Mouse (Mus musculus) limb, embryonic 11.5 days (tissue): ENCODE data around the gene Olfr889. TPM values are rescaled to one million over a fixed set of nuclear protein-coding genes. Genes with fewer than 3 reads are reported as not detected.
"Not testable (repeated sequence)": the region's sequence is repeated elsewhere in the genome, so short reads cannot be mapped to it uniquely, and the experiment has no call there.

Experiments used
- ATAC-seq: fragments of 200-750 bp; cut with Nextera tagmentation; 2 replicates; pipeline ENCODE4 v1.8.0; 2017; ENCODE audit warnings: low read depth; ENCODE audit not compliant: insufficient number of reproducible peaks, low FRiP score, low TSS enrichment
- DNase-seq: peaks from one replicate; pipeline ENCODE4 v3.0.0-alpha.2; 2015; ENCODE audit warnings: low spot score
- H3K27ac ChIP-seq: fragments of 300-500 bp; sonication (generic); replicated peaks from 2 replicates; pipeline ENCODE4 v1.5.1; 2014; ENCODE audit warnings: low read depth, mild to moderate bottlenecking, low read length
- H3K27me3 ChIP-seq: fragments of 300-500 bp; sonication (generic); 2 replicates; pipeline ENCODE4 v1.6.1; 2014; ENCODE audit warnings: mild to moderate bottlenecking, low read length, mixed read lengths; ENCODE audit not compliant: control insufficient read depth, insufficient read depth
- H3K36me3 ChIP-seq: fragments of 300-500 bp; sonication (generic); 2 replicates; pipeline ENCODE4 v1.6.1; 2014; ENCODE audit warnings: mild to moderate bottlenecking, low read length, moderate library complexity, mixed read lengths; ENCODE audit not compliant: control insufficient read depth, insufficient read depth
- H3K4me1 ChIP-seq: fragments of 300-500 bp; sonication (generic); 2 replicates; pipeline ENCODE4 v1.6.1; 2014; ENCODE audit warnings: low read length, mixed read lengths; ENCODE audit not compliant: control insufficient read depth, insufficient read depth
- H3K4me2 ChIP-seq: fragments of 300-500 bp; sonication (generic); 2 replicates; pipeline ENCODE4 v1.6.1; 2014; ENCODE audit warnings: low read depth, mild to moderate bottlenecking, moderate library complexity; ENCODE audit not compliant: severe bottlenecking
- H3K4me3 ChIP-seq: fragments of 300-500 bp; sonication (generic); 2 replicates; pipeline ENCODE4 v1.5.1; 2014; ENCODE audit warnings: low read depth, low read length
- H3K9ac ChIP-seq: fragments of 300-500 bp; sonication (generic); 2 replicates; pipeline ENCODE4 v1.6.1; 2014; ENCODE audit warnings: mild to moderate bottlenecking, low read length
- H3K9me3 ChIP-seq: fragments of 300-500 bp; sonication (generic); 2 replicates; pipeline ENCODE4 v1.6.1; 2016; ENCODE audit warnings: low read length; ENCODE audit not compliant: control insufficient read depth
- WGBS: fragments of 180-500 bp; shearing (Covaris S2); extraction: QIAGEN DNeasy Blood & Tissue Kit; methylation state at CpG from one replicate; pipeline ENCODE4 v1.1.7; 2014; 5-methylcytosine and 5-hydroxymethylcytosine counted together
- polyA plus RNA-seq: library from polyadenylated mRNA; unstranded; fragments of >200 nt; fragmentation: Nextera tagmentation; extraction: Ambion mirVana; gene quantifications from 2 replicates; pipeline ENCODE4 v1.2.1, GENCODE M21; 2014

Gene Olfr889
- 0.07 TPM in 2 replicates for polyA plus RNA-seq

- ATAC-seq (no peak), DNase-seq (no peak)
- Histone ChIP-seq H3K4me2 (no peak within 1 kb of the TSS), H3K9me3 (no peaks in the 10 kb centered on the region), H3K4me1 (no peaks in the 10 kb centered on the region), H3K36me3 (no peaks in the 10 kb centered on the region), H3K27me3 (no peaks in the 10 kb centered on the region), H3K4me3 (no peak within 1 kb of the TSS), H3K27ac (no peak within 1 kb of the TSS), H3K9ac (no peak within 1 kb of the TSS)
Observed at GRCm38 (mm10) chr9:38114898-38115297, at the start of gene Olfr889. TSS of gene Olfr889 (plus strand) at chr9:38115198.

GRCm38 (mm10) chr9:38083772-38084171, 31.2 kb upstream of the Olfr889 start, which contains the start of gene Olfr887:
TSS of gene Olfr887 (plus strand) at chr9:38084072.
- Histone ChIP-seq H3K4me3 (no peak within 1 kb of the TSS), H3K9me3 (no peaks in the 10 kb centered on the region), H3K36me3 (no peaks in the 10 kb centered on the region), H3K27ac (no peak within 1 kb of the TSS), H3K9ac (no peak within 1 kb of the TSS), H3K27me3 (no peaks in the 10 kb centered on the region), H3K4me2 (no peak within 1 kb of the TSS), H3K4me1 (no peaks in the 10 kb centered on the region)
- ATAC-seq = no peak
- DNase-seq = no peak
- 80% methylated on average over 1 of the region's 1 CpGs for WGBS

DNA sequence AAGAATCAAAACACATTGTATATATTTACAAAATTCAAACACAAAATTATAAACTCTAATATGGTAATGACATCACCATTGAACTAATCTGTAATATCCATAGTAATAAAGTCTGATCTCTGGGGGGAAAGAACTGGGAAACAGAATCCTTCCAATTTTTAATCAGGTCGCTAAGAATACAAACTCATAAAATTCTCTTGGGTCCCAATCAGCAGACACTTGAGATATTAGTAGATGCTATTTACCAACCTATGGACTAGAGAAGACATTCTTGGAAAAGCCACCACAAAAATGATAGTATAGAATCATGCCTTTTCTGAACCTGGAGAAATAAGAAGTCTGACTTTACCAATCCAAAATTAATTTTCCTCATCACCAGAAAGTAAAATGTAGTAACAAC, 7.2 kb upstream of the Olfr889 start, which contains the start of gene Olfr888:
TSS of gene Olfr888 (plus strand) at position 301 of the 400 bp plus-strand sequence.
- Histone ChIP-seq H3K4me2 (no peak within 1 kb of the TSS), H3K9ac (no peak within 1 kb of the TSS), H3K27ac (no peak within 1 kb of the TSS), H3K4me3 (no peak within 1 kb of the TSS), H3K27me3 (no peaks in the 10 kb centered on the region), H3K9me3 (no peaks in the 10 kb centered on the region), H3K4me1 (no peaks in the 10 kb centered on the region), H3K36me3 (no peaks in the 10 kb centered on the region)
- no peak for DNase-seq
- 81% methylated on average over 1 of the region's 1 CpGs for WGBS
- ATAC-seq = no peak

DNA sequence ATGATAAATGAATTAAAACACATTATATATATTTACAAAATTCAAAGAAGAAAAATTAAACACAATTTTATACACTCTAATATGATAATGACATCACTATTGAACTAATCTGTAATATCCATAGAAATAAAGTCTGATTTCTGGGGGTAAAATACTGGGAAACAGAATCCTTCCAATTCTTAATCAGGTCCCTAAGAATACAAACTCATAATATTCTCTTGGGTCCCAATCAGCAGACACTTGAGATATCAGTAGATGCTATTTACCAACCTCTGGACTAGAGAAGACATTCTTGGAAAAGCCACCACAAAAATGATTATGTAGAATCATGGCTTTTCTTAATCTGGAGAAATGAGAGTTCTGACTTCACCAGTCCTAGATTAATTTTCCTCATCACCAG, 27.2 kb downstream of the Olfr889 start, which contains the start of gene Olfr890:
TSS of gene Olfr890 (plus strand) at position 301 of the 400 bp plus-strand sequence.
- Histone ChIP-seq H3K9ac (no peak within 1 kb of the TSS), H3K27me3 (no peaks in the 10 kb centered on the region), H3K4me1 (no peaks in the 10 kb centered on the region), H3K36me3 (no peaks in the 10 kb centered on the region), H3K27ac (no peak within 1 kb of the TSS), H3K4me2 (no peak within 1 kb of the TSS), H3K9me3 (no peaks in the 10 kb centered on the region), H3K4me3 (no peak within 1 kb of the TSS)
- no peak for ATAC-seq
- no peak for DNase-seq

GRCm38 (mm10) chr9:38168341-38168740, 53.3 kb downstream of the Olfr889 start:
- not testable (repeated sequence) for ATAC-seq, H3K27me3 ChIP-seq, H3K4me1 ChIP-seq, H3K9me3 ChIP-seq, H3K27ac ChIP-seq, DNase-seq, H3K4me3 ChIP-seq, H3K4me2 ChIP-seq, H3K9ac ChIP-seq, H3K36me3 ChIP-seq
- WGBS = 68% methylated on average over 2 of the region's 2 CpGs

Other genes starting within 250 kb of the Olfr889 start
- gene Olfr145, start 218.5 kb upstream of the Olfr889 start, polyA plus RNA-seq = not detected in 2 replicates
- not detected in 2 replicates for gene Olfr878, start 197.4 kb upstream of the Olfr889 start, polyA plus RNA-seq
- not detected in 2 replicates for gene Olfr881, start 123.4 kb upstream of the Olfr889 start, polyA plus RNA-seq
- not detected in 2 replicates for gene Olfr883, start 89.4 kb upstream of the Olfr889 start, polyA plus RNA-seq
- not detected in 2 replicates for gene Olfr884, start 68.6 kb upstream of the Olfr889 start, polyA plus RNA-seq
- not detected in 2 replicates for gene Olfr885, start 53.9 kb upstream of the Olfr889 start, polyA plus RNA-seq
- not detected in 2 replicates for gene Olfr887, start 31.1 kb upstream of the Olfr889 start, polyA plus RNA-seq
- gene Olfr888, start 7.1 kb upstream of the Olfr889 start, polyA plus RNA-seq = not detected in 2 replicates
- not detected in 2 replicates for gene Olfr890, start 27.3 kb downstream of the Olfr889 start, polyA plus RNA-seq
- not detected in 2 replicates for gene Olfr891, start 65.6 kb downstream of the Olfr889 start, polyA plus RNA-seq
- not detected in 2 replicates for gene Olfr893, start 93.2 kb downstream of the Olfr889 start, polyA plus RNA-seq
- gene Olfr894, start 102.9 kb downstream of the Olfr889 start, polyA plus RNA-seq = not detected in 2 replicates
- gene Olfr143, start 137.6 kb downstream of the Olfr889 start, polyA plus RNA-seq = not detected in 2 replicates
- gene Olfr895, start 152.7 kb downstream of the Olfr889 start, polyA plus RNA-seq = not detected in 2 replicates
- not detected in 2 replicates for gene Olfr896-ps1, start 175.9 kb downstream of the Olfr889 start, polyA plus RNA-seq
- gene Olfr25, start 213.9 kb downstream of the Olfr889 start, polyA plus RNA-seq = not detected in 2 replicates
- gene Olfr898, start 233.2 kb downstream of the Olfr889 start, polyA plus RNA-seq = not detected in 2 replicates